Mouse (Mus musculus): ENCODE data around the gene Heatr6.
A peak's percentile ranks its signal among the peaks of the same experiment; 100 is the strongest.

Gene Heatr6

DNA sequence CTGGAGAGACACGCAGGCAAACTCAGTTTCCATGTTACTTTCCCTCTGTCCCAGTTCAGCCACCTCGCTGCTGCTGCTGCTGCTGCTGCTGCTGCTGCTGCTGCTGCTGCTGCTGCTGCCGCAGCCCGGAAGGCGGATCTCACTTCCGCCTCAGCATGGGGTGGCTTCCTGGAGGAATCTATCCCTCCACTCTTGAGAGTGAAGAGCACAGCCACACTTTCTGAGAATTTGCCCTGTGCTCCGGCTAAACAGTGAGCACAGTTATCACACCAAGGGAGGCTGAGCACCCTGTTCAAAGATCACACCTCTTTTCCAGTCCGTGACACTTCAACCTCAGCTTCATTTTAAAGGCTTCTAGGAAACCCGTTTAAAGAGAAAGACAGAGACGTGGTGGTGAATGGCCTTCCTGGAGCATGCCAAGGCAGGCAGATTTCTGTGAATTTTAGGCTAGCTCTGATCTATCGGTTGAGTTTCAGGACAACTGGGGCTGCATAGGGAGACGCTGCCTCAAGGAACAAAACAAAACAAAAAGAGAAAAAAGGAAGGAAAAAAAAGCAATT, 46.5 kb downstream of the Heatr6 start:
- peak; percentile 52 for DNase-seq (ENCODE audit: low read depth, low spot score)

DNA sequence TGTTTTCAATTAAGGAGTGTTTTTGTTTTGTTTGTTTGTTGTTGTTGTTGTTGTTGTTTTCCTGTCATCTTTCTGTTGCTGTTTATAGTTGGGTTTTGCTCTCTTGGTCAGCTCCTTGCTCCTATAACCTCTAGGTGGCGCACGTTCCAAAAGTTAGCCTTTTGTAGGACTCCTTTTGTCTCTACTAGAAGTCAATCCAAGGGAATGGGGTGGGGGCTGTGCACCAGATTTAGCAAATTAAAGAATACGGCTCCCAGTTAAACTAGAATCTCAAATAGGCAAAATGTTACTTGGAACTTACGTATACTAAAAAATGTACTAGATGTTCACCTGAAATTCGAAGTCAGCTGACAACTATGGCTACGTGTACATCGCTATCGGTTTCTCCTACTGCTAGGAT, 48.7 kb downstream of the Heatr6 start:
- DNase-seq (ENCODE audit: low read depth, low spot score) = peak; percentile 68

DNA sequence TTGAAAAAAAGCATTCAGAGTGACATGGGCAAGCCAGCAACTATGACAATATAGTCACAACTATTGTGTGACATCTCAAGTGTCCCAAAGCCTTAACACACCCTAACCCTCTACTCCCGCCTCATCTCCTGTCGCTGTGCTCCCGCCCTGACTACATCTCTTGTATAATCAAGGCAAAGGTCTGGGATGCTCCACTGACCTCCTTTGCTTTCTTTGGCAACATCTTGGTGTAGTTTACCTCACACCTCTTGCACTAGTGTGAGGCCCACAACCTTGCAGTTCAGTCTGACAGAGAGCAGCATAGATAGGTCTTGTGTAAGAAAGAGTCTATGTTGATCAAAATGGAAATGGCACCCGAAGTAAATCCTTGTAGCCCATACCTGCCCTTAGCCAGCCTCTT, 49.1 kb downstream of the Heatr6 start:
- no peak for DNase-seq (ENCODE audit: low read depth, low spot score)

DNA sequence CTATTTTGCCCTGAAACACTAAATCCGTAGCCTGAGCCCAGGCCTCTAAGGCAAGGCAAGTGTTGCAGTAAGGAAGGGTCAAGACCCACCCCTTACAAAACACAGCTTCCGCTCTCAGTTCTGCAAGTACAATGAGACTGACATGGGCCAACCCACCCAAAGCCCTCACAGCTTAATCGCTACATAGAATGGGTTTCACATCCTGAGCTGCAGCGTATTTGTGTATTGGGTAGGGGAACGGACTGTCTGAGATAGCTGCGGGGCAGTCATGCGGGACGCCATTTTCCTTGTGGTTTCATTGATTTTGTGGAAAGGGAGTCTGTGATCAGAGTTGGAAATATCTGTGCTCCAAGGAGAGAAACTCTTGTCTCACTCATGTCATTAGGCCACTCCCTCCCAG, 56.9 kb downstream of the Heatr6 start:
- no peak for DNase-seq (ENCODE audit: low read depth, low spot score)

DNA sequence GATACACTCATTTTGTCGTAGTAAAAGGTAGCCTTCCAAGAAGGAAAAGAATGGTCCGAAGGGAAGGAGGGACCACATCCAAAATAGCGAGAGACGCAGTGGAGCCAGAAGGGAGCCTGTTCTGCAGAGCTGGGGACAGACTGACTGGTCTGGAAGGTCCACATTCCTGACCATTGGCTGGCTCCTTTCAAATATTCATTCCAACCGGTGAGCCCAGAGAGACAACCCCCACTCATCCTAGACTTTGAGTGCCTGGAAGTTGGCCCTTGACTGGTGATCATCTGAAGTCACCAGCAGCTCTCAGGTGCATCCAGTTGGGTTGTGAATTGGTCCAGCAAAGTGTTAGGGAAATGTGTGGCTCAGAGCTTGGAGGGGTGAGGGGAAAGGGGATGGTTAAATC, 61.7 kb downstream of the Heatr6 start:
- no peak for DNase-seq (ENCODE audit: low read depth, low spot score)

DNA sequence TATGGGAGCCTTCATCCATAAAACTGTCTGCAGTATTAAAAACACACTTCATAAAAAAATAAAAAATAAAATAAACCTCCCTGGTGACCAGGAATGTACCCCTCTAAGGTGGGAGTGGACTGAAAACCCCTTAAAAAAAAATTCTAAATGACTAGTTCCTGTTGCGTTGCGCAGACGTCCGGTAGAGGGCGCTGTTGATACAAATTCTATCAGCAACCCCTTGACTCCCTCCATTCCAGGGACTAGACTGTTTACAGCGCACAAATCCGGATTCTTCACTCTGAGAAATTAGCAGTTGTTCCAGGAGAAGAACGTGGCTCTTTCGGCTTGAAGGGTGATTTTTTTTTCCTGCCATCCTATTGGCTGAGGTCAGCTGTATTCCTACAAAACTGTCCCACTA, 62.1 kb downstream of the Heatr6 start:
- DNase-seq (ENCODE audit: low read depth, low spot score) = peak; percentile 81

DNA sequence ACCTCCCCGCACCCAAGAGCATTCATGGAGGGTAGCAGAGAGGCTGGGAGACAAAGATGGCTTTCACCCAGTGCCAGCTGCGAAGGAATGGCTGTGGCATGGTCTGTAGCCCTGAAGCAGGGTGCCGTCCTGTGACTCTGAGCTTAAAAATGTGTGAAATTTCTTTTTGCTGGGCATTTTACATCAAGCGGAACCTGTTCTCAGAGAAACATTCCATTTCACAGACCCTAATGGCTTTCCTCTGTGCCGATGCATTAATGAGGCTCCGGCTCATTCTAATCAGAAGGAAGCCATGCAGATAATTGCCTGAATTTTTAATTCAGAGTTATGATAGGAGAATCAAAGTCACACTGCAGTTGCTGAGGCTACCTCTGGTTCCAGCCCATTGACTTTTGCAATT, 63.6 kb downstream of the Heatr6 start:
- no peak for DNase-seq (ENCODE audit: low read depth, low spot score)

DNA sequence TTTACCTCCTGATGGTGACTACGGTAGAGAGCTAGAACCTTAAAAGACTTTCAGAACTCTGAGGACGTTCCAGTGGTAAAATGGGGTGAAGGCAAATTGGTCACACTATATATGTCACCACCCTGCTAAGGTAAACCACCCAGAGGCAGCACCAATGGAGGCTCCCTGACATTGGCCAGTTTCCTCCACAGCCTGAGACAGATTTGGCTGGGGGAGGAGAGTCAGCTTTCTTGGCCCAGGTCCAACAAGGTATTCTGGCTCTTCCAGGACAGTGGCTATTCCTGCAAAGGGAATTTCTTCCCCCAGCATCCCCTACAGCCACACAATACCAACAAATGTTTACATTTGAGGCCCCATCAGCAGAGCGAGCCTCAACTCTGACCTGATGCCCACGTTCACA, 64.5 kb downstream of the Heatr6 start:
- DNase-seq (ENCODE audit: low read depth, low spot score) = no peak

DNA sequence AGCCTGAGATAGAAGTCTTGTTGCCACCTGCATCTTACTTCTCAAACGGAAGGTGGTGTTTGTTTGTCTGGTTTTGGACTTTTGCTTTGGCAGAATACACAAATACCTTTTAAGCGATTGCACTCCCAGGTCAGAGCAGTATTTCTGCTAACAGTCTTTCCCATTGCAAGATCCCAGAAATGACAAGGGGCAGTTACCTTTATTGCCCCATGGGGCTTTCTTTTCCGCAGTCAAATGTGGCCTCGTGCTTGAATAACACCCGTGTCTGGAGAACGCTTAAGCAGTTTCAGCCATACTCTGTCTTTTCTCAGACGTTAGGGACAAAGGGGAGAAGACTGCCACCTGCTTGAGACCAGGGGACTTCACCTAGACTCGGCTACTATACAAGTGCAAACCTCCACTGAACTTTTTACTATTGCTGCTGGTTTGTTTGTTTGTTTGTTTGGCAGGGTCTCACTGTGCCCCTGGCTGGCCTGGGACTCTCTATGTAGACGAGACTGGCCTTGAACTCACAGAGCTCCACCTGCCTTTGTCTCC, 65.2 kb downstream of the Heatr6 start:
- no peak for DNase-seq (ENCODE audit: low read depth, low spot score)

DNA sequence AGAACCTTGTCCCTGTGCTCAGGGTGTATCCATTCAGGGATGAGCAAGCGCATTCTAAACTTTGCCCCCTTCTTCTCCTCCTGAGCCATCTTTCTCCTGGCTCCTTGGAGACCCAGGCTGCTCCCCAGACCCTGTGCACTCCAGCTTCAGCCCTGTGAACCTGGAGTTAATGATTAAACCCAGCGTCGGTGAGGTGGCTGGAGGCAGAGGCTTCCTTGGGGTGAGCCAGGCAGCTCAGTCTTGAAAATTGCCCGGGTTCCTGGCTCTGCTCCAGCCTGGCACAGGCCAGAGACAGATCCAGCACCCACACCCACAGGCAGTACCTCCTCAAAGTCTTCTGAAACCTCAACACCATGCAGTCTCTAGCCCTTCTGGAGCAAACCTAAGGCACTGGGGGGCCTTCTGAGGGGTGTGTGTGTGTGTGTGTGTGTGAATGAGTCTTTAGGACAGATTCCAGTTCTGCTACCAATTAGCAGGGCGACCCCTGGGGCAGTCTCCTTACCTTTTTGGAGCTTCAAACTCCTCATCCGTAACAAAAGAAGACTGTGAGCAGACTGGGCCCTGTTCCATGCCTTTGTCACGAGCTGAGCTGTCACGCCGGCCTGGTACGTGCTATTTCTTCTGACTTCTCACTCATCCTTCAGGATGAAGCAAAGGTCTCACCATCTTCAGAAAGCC, 66.4 kb downstream of the Heatr6 start:
- DNase-seq (ENCODE audit: low read depth, low spot score) = no peak

DNA sequence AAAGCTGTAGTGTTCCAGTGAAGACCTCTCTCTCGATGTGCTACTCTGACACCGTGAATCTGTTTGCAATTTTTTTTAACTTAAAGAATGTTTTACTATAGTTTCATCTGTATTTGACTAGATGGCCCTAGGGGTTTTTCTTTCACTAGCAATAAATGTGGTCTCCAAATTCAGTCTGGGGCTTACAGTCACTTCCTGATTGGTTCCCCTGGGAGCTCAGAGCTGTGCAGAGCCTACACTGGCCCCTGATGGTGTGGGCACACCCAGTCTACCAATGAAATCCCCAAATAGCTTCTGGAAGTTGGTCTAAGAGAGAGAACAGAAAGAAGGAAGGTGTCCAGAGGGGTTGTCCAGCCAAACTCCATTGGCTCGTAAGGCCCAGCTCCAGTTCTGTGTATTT, 72.6 kb downstream of the Heatr6 start:
- DNase-seq (ENCODE audit: low read depth, low spot score) = no peak

DNA sequence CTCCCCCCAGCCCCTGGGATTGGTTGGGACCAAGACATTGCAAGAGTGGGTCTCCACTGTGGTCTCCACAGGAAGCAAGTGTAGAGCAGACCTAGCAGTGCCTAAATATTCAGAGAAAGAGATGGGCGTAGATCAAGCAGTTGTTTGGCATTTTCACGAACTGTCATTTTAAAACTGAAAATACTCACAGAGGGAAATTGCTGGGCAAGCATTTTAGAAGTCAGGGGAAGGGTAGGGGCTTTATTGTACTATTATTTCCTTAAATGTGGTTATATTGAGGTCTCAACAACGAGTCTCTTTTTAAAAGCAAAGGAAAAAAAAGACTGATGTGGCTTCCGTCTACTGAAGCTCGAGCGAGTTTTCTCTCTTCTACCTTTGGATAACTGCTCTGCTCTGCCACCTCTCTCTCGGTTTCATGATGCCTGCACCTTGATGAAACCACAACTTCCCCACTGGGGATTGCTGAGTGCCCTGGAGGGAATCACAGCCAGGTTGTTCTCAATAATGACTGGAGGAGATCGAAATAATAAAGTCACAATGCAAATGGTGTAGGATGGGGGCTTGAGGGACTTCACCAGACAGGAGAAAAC, 75.2 kb downstream of the Heatr6 start:
- no peak for DNase-seq (ENCODE audit: low read depth, low spot score)

DNA sequence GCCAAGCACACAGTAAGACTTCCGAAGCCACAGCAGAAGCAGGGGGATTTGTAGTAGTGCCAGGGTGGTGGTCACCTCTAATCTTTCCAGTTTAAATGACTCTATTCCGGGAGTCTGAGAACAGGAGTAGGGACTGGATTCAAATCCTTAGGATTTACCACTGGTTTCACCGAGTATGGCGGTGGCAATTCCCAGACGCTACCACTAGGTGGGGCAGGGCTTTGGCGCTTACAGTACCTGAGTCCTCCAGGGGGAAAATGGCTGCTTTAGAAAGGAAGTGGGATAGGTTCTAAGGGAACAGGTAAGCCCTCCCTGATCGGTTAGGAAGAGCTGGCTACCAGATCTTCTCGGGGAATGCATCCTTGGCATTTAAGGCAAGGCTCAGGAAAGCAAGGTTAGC, 78.9 kb downstream of the Heatr6 start:
- peak; percentile 75 for DNase-seq (ENCODE audit: low read depth, low spot score)
